Mouse (Mus musculus): ENCODE results near the gene Gabrb2.

DNA sequence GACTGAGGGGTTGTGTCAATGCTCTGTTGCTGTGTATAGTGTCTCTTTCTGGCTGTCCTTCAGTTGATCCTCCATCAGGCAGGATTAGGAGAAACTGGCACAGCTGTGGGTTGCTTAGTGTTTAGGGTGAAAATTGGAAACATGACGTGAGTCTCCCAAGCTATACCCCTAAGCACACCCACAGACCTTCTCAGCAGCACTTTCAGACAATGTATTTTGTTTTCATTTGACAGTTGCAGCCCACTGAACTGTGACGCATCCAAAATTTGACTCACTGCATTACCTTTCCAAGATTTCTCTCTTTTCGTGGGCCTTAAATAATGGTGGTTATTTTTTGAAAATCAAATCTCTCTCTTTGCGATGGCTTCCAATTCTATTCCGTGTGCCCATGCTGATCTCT, 115.7 kb downstream of the Gabrb2 start:
- TF ChIP-seq CTCF (IDR thresholded peaks at IDR 0.05; ENCODE audit: low read depth, low read length): no peak
- no peak for TF ChIP-seq POLR2A (IDR thresholded peaks at IDR 0.05; ENCODE audit: borderline replicate concordance, low read depth, low read length)

Measured in bone marrow macrophage, adult 2 months (primary cell).